Mouse (Mus musculus): ENCODE results near the gene Oas3.

Gene Oas3

DNA sequence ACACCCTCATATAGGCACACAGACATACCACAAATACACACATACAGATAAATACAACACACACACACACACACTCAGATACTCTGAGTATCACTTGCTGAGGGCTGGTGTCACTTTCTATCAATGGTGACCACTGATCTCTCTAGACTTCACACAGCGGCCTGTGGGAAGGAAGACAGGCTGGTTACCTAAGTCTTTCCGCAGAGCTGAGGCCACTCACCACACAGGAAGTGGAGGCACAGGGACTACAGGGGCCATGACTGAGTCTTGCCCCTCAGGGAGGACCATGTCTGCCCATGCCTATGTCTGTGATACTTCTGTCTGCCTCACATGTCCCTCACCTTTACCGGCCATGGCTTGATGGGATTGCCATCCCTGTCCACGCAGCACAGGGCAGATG is 23.2 kb downstream of the Oas3 start:
- DNase-seq (ENCODE audit: extremely low spot score, low spot score), result no peak

DNA sequence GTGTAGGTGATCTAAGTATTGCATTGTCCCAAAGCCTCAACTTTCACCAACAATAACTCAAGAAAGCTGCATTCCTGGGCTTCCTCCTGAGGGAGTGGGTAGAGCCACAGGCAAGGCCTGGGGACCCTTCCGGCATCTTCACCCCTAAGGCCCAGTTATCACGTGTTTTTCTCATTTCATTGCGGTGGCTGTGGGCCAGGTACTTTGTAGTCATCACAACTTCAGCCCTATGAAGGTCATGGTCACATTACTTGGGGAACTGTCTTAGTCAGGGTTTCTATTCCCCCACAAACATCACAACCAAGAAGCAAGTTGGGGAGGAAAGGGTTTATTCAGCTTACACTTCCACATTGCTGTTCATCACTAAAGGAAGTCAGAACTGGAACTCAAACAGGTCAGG is 24.7 kb downstream of the Oas3 start:
- no peak for DNase-seq (ENCODE audit: extremely low spot score, low spot score)

DNA sequence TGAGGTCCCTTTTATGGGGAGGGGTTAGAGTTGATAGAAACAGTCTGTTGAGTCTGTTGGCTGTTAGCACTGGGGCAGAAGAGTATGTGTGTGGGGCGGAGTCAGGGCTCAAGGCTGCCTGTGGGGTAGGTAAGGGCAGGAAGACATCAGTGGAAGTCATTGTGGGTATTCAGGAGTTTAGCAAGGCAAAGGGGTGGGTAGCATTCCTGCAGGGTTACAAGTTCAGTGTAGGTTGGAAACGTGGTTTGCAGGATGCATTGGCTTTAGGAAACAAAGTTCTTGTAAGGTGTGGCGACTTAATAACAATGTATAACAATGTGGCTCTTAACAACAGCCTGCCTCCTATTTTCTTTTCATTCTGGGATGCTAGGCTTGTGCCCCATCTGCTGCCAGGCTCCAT is 26.3 kb downstream of the Oas3 start:
- DNase-seq (ENCODE audit: extremely low spot score, low spot score), result no peak

DNA sequence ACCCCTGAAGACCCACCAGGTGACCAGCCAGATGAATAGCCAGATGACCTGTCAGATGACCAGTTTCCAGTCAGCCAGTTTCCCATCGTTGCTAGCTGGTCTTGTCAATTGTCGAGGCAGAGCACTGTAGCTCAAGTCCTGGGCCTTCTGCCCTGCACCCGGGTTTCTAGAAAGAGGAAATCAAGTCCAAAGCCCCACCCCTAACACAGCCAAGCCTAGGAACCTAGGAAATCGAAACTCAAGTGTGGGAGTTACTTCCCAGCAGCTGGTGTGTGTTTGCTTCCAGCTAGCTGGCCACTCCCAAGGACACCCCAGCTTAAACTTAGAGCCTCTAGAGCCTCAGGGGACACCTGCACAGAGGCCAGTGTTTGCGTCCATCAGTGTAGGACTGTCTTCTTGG is 27.8 kb downstream of the Oas3 start, which contains the start of gene Oas2:
Gene Oas2, minus strand, starts transcription at position 166 of the 400 bp plus-strand sequence.
- no peak for DNase-seq (ENCODE audit: extremely low spot score, low spot score)

DNA sequence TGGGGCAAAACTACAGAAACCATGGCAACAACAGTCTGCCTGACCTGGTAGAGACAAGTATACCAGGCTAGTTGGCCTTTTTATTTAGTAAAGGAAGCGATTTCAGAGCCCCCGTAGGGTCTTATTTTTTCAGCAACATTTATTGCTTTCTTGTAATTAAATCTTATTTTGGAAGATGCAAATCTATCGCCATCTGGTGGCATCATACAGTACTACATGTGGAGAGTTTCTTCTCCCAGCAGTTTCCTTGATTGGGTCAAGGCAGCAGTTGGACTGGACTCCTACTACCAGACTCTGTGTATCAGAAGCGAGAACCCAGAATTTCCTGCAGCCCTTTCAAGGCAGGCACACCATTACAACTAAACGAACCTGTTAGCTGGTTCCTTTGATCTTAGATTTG is 31.0 kb downstream of the Oas3 start:
- DNase-seq (ENCODE audit: extremely low spot score, low spot score), result peak; percentile 20

DNA sequence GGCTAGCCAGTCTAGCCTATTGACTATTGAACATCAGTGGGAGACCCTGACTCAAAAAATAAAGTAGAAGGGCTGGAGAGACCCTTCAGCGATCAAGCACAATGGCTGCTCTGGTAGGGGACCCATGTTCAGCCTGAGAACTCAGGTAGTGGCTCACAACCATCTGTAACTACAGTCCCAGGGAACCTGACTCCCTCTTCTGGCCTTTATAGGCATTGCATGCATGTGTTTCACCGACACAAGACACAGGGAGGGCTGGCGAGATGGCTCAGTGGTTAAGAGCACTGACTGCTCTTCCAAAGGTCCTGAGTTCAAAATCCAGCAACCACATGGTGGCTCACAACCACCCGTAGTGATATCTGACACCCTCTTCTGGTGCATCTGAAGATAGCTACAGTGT is 35.3 kb downstream of the Oas3 start:
- DNase-seq (ENCODE audit: extremely low spot score, low spot score), result peak; percentile 23

DNA sequence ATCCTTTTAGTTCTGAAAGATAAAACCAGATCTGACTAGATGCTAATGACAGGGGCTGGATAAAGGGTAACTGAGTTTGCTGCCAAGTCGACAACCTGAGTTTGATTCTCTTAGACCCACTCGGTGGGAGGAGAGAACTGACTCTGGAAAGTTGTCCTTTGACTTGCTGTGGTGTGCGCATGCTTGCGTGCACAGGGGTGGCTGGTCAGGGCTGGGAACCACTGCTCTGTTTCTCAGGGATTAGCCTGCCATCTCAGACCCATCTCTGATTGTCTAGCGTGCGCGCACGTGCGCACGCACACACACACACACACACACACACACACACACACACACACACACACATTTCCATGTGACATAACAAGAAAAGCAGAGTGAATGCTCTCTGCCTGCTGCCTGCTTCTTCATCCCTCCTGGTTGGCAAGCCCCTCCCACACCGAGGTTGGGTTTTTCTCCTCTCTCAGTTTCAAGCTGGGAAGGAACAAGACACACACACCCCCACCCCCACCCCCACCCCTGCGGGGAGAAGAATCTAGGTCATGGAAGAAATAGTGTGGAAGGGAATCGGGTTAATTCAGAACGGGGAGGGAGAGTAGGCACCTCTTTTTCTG is 43.0 kb downstream of the Oas3 start:
- no peak for DNase-seq (ENCODE audit: extremely low spot score, low spot score)

DNA sequence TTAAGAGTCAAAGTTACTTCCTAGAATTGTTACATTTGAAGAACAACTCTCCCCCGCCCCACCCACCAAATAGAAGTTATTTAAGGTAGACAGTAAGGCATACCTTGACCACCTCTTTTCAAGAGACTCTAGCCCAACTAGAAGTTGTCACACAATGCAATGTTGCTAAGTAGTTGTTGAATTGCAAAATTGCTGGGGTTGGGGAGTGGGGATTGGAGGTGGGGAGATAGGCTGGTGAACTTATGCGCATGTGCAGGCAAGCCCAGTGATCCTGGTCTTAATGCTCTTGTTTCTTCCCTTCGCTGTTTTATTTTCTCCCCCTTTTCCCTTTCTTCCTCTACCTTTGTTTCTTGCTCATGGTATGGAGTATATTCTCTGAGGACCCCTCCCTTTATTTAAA is 43.8 kb downstream of the Oas3 start:
- DNase-seq (ENCODE audit: extremely low spot score, low spot score), result no peak

DNA sequence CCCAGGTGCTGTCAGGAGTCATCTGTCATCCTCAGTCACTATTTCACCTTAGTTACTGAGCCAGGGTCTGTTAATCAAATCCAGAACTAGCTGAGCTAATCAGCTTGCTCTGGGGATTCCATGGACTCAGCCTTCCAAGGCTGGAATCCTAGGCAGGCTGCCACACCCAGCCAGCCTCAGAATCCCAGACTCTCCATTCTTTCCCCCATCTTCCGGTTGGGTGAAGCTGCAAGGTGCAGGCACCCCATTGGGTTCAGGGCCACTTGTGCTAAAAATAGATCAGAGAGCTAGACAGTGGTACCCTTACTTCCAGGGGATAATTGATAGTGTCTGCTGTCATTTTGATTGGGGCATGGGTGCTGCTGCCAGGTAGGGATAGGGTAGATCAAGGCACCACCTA is 44.7 kb downstream of the Oas3 start:
- DNase-seq (ENCODE audit: extremely low spot score, low spot score), result no peak

DNA sequence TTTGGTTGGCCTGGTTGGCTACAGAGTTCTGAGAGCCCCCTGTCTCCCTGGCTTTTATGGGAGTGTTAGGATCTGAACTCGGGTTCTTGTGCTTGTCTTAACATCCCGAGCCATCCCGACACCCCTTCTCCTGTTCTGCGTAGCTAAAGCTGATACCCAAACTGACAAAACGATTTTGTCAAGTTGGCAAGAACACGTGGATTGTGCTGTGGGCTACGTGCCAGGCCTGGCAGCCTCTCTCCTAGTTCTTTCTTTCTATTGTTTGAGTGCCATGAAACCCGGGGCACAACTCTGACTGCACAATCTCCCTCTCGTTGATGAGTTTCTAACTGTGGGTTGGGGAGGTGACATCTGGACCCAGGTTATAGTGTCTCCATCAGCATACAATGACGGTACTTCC is 48.1 kb downstream of the Oas3 start:
- no peak for DNase-seq (ENCODE audit: extremely low spot score, low spot score)

DNA sequence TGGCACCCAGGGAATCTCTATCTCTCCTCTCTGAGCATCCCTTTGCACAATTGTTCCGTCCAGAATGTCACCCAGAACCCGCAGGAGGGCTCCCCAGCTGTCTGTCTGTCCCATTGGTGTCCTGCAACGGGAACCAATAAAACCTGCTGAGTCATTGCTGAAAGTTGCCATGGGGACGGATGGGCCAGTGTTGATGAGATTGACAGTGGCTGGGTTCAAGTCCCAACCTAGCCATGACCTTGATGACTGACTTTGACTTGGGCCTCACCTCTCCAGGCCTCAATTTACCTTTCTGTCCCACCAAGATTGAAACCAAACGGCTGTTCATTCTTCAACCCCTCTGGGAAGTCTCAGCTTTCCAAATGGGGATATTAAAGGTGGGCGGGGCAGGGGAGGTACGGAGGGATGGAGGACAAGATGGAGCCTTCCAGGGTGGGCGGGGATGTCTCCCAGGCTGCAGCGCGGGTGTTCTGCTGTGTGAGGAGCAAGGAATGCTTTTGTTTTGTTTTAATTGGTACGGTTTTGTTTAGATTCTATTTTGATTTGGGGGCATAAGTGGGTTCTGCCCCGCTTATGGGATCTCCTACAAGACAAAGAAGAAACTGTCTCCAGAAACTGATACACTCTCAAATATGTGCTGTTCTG is 51.5 kb downstream of the Oas3 start:
- DNase-seq (ENCODE audit: extremely low spot score, low spot score), result no peak

DNA sequence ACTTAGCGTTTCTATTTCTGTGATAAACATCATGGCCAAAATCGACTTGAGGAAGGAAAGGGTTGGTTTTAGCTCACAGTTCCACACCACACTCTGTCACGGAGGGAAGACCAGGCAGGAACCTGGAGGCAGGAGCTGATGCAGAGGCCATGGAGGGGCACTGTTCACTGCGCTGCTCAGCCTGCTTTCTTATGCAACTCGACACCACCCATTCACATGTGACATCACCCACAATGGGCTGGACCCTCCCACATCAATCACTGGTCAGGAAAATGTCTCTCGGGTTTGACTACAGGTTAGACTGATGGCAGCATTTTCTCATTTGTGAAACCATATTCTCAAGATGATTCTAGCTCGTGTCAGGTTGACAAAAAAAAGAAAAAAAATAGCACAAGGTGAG is 56.5 kb downstream of the Oas3 start:
- DNase-seq (ENCODE audit: extremely low spot score, low spot score), result no peak

DNA sequence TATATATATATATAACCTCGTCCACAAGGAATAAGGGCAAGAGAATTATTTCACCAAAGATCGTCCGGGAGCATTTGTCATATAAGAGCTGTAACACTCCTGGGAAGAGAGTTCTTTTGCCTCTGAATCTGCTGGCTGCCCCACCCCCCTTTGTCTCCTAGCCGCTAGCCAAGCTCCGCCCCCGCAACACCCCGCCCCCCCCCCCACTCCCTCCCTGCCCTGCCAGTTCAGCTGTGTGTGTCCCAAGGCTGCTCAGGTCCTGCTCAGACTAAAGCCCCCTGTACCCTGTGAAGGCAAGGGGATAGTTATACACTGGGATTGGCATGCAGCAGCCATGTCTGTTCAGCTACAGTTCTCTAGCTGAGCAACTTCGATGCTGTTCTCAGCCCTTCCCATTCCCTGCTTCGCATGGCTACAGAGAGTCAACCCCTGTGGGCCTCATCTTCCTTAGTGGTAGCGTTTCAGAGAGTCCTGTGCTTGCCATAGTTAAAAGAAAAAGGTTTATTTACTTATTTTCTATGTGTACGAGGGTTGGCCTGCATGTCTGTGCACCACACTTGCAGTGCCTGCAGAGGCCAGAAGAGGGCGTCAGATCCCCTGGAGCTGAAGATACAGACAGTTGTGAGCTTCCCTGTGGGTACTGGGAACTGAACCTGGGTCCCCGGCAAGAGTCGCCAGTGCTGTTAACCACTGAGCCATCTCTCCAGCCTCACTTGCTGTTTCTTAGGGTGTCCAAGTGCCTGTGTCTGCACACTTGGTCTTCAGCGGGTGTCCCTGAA is 58.7 kb downstream of the Oas3 start:
- DNase-seq (ENCODE audit: extremely low spot score, low spot score), result no peak

DNA sequence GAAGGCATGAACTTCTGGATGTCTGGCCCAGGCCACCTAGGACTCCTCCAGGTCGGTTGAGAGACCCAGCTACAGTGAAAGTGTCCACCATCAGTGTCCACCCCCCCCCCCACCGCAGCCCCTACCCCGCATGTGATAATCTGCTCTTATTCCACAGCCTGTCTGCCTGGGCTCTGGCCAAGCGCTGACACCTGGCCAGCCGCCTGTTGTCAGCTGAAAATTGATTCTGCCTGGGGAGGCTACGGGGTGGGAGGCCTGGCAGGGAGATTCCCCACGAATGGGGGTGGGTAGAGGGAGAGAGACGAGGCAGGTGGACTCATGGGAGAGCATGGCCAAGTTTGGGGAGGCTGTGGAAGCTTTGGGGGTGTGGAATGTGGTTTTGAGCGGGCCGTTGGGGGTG is 60.3 kb downstream of the Oas3 start:
- DNase-seq (ENCODE audit: extremely low spot score, low spot score), result no peak

DNA sequence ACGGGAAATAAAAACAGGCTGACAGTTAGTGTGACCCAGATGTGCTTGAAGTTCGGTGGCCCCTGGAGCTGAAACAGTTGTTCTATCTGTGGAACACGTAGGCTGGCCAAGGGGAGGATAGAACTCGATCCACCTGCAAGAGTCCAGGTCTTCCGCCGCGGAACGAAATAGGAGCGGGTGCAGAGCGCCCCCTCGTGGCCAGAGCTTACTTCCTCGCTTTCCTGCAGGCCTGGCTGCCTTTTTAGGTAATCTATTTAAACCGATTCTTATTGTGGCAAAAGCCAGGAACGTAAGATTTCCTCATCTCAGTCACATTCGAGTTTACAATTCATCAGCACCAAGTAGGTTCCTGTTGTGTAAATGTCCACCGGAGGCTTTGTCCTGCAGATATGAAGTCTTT is 63.1 kb downstream of the Oas3 start:
- DNase-seq (ENCODE audit: extremely low spot score, low spot score), result peak; percentile 84

DNA sequence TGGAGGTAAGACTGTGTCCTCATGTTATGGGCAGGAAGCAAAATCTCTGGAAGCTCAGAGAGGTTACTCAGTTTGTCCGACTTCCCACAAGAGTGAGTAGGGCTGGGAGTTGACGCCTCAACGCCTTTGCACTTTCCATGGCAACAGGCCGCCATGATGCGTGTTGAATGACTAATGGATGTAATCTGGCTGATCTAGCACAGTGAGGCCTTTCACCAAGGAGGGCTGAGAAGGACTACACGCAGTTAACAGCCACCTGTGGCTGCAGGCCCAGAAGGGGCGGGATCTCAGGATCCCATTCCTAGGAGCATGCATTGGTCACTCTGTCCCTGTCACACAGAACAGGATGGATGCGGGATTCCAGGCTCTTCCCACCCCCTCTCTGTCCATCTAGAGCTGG is 64.7 kb downstream of the Oas3 start:
- DNase-seq (ENCODE audit: extremely low spot score, low spot score), result no peak

DNA sequence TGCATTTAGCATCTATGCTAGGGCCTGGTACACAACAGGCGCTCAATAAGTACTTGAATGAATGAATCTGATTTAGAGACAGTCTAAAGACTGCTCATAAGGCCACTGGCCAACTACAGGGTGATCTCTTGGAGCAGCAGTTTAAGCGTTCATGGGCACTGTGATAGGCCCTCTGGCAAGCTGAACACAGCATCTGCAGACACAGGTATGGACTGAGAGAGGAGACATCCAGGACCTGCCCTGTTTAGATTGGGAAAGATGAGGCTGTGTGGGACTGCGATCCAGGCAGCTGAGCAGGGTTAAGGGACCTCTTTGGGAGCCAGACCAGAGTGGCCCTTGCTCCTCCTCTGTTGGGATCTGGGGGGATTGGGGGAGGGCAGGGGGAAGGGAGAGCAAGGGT is 65.6 kb downstream of the Oas3 start, which contains the start of gene Dtx1:
Gene Dtx1, minus strand, starts transcription at position 101 of the 400 bp plus-strand sequence.
- no peak for DNase-seq (ENCODE audit: extremely low spot score, low spot score)

DNA sequence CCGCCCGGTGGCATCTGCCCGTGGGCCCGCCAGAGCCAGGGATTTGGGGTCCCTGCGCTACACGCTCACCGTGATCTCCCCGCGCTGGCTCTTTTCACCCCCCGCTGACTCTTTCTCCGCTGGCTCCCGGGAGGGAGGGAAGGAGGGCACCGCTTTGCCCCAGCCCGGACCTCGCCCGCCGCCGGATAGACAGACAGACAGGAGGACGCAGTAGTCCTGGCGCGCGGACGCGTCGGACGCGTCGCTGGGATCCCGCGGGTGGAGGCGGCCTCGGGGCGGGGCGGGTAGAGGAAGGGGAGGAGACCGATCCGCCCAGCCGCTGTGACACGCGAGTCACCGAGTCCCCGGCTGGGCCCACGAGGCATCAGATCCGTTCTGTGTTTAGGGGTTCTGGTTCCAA is 66.0 kb downstream of the Oas3 start:
- DNase-seq (ENCODE audit: extremely low spot score, low spot score), result no peak

DNA sequence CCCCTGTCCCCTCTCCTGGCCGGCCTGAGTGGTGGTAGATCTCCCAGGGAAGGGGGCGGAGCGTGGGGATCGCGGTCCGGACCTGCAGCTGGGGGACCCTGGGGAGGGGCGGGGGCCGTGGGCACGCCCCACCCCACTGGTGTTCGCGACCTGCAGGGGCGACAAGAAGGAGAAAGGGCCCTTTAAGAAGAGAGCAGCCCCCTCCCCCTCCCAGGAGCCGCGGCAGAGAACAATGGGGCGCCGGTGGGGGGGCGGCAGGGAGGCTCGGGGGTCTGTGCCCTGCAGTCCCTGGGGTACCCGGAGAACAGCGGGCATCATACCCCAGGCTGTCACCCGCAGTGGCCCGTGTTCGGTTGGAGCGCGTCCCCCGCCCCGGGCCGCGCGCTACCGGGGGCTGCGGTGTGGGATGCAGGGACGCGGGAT is 66.6 kb downstream of the Oas3 start:
- no peak for DNase-seq (ENCODE audit: extremely low spot score, low spot score)

DNA sequence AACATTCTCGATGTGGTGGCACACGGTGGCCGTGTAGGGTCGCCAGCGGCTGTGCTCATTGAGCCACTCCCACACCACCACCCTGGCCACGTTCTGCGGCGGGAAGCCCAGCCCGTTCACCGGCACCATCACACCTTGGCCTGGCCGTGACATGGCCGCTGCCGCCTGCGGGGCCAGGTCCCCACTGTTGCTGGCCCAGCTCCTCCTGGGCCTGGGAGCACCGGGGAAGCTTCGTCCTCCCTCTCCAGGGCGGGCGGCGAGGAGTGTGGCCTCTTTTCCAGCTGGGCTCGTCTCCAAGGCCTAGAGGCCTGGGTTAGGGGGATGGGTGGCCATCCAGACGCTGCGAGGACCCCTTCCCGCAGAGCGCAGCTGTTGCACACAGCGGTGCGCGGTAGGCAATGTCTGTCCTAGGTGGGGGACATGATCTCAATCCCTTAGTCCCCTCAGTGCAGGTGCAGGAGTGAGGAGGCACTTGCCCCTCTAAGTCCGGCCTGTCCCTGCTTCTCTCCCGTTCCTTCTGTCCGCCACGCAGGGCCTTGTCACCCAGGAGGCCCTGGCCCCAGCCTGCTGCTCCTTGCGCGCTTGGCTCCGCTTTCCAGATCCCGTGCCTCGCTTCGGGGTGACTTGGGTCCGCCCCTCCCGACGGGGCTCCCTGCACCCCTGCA is 67.2 kb downstream of the Oas3 start:
- peak; percentile 49 for DNase-seq (ENCODE audit: extremely low spot score, low spot score)

DNA sequence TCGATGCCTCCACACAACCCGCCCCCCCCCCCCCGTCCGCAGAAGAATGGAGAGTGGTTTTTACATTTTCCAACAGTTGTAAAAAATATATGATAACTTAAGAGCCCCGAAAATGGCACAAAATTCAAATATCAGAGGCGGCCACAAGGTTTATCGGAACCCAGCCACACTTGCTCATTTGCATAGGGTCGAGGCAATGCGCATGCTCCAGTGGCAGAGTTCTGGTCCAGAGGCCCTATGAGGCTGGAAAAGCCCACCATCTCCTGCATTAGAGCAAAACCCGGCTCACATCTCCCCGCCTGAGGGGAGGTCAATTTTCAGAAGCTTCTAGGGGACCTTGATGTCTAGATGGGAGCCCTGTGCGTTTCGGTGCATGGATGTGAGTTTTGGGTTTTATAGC is 70.5 kb downstream of the Oas3 start:
- no peak for DNase-seq (ENCODE audit: extremely low spot score, low spot score)

DNA sequence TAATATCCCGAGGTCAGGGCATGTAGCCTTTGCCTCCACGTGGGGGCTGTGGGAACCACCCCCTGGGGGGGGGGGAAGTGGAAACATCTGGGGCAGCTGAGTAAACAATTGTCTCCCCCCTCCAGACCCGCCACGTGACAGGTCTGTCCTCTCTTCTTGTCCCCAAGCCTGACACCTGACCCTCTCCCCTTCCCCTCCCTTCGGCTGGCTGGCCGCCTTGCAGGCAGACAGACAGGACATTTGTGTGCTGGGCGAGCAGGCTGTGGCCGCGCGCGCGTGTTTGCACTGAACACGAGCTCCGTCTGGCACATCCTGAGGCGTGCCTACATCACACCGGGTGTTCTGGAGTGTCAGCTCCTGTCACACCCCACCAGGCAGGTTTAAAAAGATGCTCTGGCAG is 70.9 kb downstream of the Oas3 start:
- peak; percentile 60 for DNase-seq (ENCODE audit: extremely low spot score, low spot score)
